Mouse (Mus musculus) embryonic fibroblast, embryonic 13.5 days (primary cell): ENCODE measurements at regions not wholly inside any gene's neighbourhood (a gene's known extent, or its start where the extent isn't known, plus 50 kb on each side); places are given as distances from the start of the nearest gene placed in this dataset.

ENCODE experiments used
- H3K27ac ChIP-seq: 2 replicates; pipeline ENCODE4 v1.5.1; 2012; ENCODE audit warnings: low read length, control low read depth, inconsistent platforms; ENCODE audit not compliant: insufficient read depth
- H3K4me1 ChIP-seq: 2 replicates; pipeline ENCODE4 v1.6.1; 2011; ENCODE audit warnings: low read length; ENCODE audit not compliant: control insufficient read depth, insufficient read depth
- H3K4me3 ChIP-seq: 2 replicates; pipeline ENCODE4 v1.5.1; 2011; ENCODE audit warnings: mild to moderate bottlenecking, control low read depth, low read length; ENCODE audit not compliant: insufficient read depth
- CTCF ChIP-seq: IDR thresholded peaks from 2 replicates; pipeline ENCODE4 v1.5.1; 2011; ENCODE audit warnings: mild to moderate bottlenecking, control low read depth, low read length, moderate library complexity, borderline replicate concordance; ENCODE audit not compliant: insufficient read depth
- POLR2A ChIP-seq: IDR thresholded peaks from 2 replicates; pipeline ENCODE4 v1.6.1; 2011; ENCODE audit warnings: low read depth, mild to moderate bottlenecking, control low read depth, low read length, moderate library complexity

DNA sequence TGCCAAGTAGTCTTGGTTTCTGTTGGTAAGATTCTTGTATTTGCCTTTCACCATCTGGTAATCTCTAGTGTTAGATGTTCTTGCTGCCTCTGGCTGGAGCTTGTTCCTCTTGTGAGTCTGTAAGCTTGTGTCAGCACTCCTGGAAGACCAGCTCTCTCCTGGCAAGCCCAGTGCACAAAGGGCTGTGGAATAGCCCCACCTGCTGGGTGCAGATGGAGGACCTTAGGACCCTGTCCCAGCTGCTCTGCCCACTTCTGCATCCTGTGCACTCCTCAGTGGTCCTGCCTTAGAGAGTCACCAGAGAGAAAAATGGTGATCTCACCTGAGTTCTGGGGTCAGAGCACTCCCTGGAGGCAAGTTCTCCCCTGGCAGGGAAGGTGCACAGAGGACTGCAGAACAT lies 387.2 kb downstream of the Tns1 start:
- H3K4me3 ChIP-seq = no peak overlapping the region
- H3K27ac ChIP-seq = no peak overlapping the region
- TF ChIP-seq CTCF (no peak), POLR2A (no peak)
- H3K4me1 ChIP-seq = no peaks in the 10 kb centered on the region

DNA sequence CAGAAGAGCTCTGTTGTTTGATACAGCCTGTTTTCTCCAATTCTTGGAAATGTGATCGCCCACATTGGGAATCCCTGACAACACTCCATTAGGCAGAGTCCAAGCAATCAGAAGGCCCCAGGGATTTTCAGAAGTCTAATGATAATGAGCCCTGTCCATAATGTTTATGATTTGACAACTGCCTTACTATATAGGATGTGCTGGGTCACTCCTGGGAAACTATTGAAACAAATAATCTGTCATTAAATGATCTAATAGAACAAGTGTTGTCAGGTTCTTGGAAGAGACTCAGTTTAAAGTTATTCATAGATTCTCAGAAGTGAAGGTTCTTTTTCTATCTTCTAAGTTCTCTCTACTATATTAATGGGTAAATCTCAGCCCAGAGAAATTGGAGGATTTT lies 395.9 kb downstream of the Tns1 start:
- no peak overlapping the region for H3K4me3 ChIP-seq
- no peak overlapping the region for H3K27ac ChIP-seq
- TF ChIP-seq POLR2A (no peak), CTCF (no peak)
- no peaks in the 10 kb centered on the region for H3K4me1 ChIP-seq

DNA sequence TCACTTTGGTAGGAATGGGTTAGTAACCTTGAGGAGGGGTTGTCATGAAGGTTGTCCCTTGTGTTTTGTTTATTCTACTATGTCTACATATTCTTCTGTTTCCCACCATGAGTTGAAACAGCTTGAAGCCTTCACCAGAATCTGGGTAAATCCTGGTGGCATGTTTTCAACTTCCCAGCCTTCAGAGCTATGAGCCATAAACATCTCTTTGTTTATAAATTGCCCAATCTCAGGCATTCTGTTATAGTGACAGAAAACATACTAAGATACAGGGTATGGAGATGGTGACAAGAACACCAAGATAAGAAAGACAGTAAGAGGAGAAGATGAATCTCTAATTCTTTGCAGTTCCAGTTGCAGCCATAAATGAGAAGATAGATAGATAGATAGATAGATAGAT lies 396.5 kb downstream of the Tns1 start:
- TF ChIP-seq CTCF = no peak
- TF ChIP-seq POLR2A = no peak
- Histone ChIP-seq H3K4me3 (no peak overlapping the region), H3K4me1 (no peaks in the 10 kb centered on the region), H3K27ac (no peak overlapping the region)

DNA sequence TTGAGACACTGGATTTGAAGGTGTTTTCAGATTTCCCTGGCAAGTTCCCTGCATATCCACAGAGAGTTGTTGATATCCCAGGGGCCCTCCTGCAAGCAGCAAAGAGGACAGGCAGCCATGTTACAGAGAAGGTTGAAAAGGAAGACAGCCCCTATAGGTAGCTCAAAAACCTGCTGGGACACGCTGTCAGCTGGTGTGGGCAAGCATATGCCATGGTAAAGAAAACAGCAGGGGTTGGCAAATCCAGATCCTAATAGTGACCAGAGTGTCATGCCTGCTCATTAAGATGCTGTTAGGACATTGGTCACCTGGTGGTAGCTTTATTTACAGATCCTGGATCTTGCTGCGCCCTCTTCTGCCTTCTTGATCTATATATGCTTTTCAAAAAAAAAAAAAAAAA lies 397.6 kb downstream of the Tns1 start:
- Histone ChIP-seq H3K27ac (no peak overlapping the region), H3K4me1 (no peaks in the 10 kb centered on the region), H3K4me3 (no peak overlapping the region)
- no peak for TF ChIP-seq CTCF
- TF ChIP-seq POLR2A = no peak

DNA sequence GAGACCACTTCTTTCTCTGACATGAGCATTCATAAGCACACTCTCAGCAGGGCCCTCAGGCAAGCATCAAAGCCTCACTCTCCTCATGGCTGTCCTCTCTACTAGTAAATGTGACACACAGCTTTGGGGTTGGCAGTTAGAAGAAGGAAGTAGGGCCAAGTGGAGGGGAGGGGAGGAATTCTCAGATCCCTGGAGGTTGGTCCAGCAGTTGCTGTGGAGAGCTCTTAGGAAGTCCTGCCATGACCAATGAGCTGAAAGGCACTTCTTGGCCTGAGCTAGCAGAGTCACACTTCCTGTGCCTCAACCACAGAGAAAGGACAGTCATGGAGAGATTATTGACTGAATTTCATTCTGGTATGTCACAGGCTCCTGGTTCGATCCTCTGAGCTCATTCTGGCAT lies 398.8 kb downstream of the Tns1 start:
- no peak for TF ChIP-seq POLR2A
- TF ChIP-seq CTCF = no peak
- H3K4me1 ChIP-seq = no peaks in the 10 kb centered on the region

DNA sequence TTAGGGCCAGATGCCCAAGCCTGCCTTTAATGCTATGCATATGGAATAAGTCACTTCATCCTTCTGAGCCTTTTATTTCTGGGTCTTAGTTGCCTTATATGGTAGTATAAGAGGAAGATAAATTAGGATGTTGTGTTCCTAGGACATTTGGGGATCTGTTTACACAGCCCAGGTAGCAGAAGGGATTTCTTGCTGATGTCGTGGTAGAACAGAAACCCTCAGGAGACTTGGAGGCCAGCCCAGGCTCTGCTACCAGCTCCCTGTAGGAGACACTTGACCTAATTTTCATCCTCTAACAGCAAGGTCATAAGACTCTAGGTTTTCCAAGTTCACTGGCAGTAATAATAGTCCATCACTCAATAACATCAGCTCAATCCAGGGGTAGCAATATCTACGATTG lies 399.7 kb downstream of the Tns1 start:
- no peak overlapping the region for H3K4me3 ChIP-seq
- TF ChIP-seq CTCF (no peak), POLR2A (no peak)
- no peak overlapping the region for H3K27ac ChIP-seq
- no peaks in the 10 kb centered on the region for H3K4me1 ChIP-seq

More for the DNA sequence above, 398.8 kb downstream of the Tns1 start:
- no peak overlapping the region for H3K27ac ChIP-seq
- no peak overlapping the region for H3K4me3 ChIP-seq

DNA sequence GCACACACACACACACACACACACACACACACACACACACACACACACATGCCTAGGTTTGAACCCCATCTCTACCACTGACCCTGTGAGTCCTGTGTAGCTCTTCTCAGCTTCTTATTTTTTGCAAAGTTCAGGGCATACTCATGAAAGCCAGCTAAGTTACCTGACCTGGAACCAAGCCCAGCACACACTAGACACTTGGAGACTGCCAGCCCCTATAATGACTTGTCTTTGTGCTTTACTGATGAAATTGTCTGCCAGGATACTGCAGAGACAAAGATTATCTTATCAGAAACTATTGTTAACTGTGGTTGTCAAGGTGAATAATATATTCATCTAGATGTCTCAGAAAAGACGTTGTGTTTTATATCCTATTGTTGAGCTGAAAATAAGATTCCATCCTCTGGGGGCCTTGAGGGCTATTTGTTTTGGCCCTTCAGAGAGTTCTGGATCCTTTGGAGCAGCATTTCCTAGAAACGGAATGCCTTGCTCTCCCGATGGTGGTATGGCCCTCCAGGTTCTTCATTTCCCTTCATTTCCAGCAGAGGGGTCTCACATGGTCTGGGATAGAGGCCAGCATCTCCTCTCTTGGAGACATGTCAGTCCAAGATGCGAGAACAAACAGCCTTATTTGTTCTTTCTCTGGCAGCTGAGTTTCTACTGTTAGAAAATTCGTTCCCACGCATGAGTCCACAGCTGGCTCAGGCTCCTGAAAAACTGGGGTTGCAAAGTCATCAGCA lies 402.6 kb downstream of the Tns1 start:
- H3K4me1 ChIP-seq = no peaks in the 10 kb centered on the region
- TF ChIP-seq POLR2A (no peak), CTCF (no peak)
- no peak overlapping the region for H3K4me3 ChIP-seq
- H3K27ac ChIP-seq = no peak overlapping the region

DNA sequence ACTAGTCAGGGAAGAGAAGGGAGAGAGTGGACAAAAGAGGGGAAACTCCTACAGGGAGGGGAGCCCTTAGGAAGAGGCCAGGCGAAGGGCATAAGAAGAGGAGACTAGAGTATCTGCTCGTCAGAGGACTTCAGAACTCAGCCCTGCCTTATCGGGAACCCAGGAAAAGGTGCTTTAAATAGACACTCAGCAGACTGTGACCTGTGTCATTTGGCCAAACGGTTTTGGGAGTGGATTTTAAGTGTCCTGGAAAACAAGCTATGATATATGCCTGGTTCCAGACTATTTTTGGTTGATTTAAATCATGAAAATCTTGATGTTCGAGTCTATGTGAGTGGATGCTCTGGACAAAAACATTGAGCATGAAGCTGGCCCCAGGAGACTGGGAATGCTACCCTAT lies 405.8 kb downstream of the Tns1 start:
- no peak overlapping the region for H3K4me3 ChIP-seq
- no peaks in the 10 kb centered on the region for H3K4me1 ChIP-seq
- no peak overlapping the region for H3K27ac ChIP-seq
- TF ChIP-seq CTCF = no peak
- no peak for TF ChIP-seq POLR2A

DNA sequence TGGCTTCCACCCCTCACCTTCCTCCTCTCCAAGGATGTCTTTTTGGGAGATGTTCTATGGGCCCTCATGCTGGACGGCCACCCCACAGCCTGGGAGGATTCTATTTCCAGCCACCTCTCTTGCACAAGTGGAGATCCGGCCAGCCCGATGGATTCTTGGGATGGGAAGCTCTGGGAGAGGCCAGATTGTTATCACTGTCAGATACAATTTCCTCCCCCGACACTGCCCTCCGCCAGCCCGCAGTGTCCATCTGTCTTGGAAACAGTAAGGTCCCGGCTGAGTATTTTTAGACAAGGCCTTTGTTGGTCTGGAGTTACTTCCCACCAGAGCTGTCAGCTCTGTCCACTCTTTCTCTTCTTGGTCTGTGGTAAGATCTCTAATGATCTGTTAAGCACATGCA lies 406.8 kb downstream of the Tns1 start:
- Histone ChIP-seq H3K4me1 (no peaks in the 10 kb centered on the region), H3K4me3 (no peak overlapping the region), H3K27ac (no peak overlapping the region)
- TF ChIP-seq CTCF (no peak), POLR2A (no peak)

DNA sequence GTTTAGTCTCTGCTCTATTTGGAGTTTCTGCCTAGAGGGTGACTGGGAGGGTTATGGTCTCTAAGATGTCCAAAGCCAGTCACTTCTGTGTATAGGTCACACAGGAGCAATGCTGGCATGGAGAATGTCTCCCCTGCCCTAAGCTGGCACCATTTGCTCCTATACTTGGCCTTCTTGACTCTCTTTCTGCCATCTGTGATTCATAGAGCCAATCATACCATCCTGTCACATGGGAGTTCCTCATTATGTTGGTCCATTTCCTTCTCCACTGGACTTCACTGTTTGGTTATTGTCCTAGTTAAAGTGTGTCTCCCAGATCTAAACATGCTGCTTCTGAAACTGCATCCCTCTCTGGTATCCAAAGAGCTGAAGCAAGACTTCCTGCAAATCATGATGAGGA lies 407.3 kb downstream of the Tns1 start:
- Histone ChIP-seq H3K27ac (no peak overlapping the region), H3K4me3 (no peak overlapping the region), H3K4me1 (no peaks in the 10 kb centered on the region)
- no peak for TF ChIP-seq POLR2A

DNA sequence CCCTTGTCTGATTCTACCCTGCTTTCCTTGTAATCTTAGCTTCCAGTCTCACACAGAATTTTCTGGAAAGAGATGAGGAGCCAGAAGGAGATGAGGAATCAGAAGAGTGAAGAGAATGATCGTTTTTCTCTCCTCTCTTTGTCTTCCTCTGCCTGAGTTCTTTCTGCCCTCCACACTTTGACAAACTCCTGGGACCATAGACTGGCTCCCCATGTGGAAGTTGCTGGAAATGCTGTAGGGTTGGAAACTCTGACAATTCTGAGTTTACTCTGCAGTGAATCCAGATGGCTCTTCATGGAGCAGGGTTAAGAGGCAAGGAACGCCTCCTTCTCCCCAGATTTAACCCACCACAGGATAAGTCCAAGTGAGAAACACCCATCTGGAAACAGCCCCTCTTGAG lies 408.7 kb downstream of the Tns1 start:
- Histone ChIP-seq H3K4me1 (no peaks in the 10 kb centered on the region), H3K4me3 (no peak overlapping the region), H3K27ac (no peak overlapping the region)
- TF ChIP-seq CTCF = no peak
- TF ChIP-seq POLR2A = no peak
